Mouse (Mus musculus): Measurements from ENCODE around the gene Scnn1g. TPM values are rescaled to one million over a fixed set of nuclear protein-coding genes. Genes with fewer than 3 reads are reported as not detected.
A peak's percentile ranks its signal among the peaks of the same experiment; 100 is the strongest.

The Scnn1g gene
- polyA plus RNA-seq (2011; ENCODE audit: insufficient read length, low read depth, missing spikeins): not detected in 2 replicates

GRCm38 (mm10) chr7:121734171-121734831, at the start of gene Scnn1g:
TSS of gene Scnn1g (plus strand) at chr7:121734479.
- TF ChIP-seq POLR2A (IDR thresholded peaks at IDR 0.05; ENCODE audit: low read depth, low read length) (no peak), CTCF (IDR thresholded peaks at IDR 0.05; ENCODE audit: borderline replicate concordance, insufficient read depth, low read length) (peak; percentile 98)
- H3K27ac ChIP-seq (ENCODE audit: insufficient read depth, low read length): no peak within 1 kb of the TSS
- no peaks in the 10 kb centered on the region for H3K4me1 ChIP-seq (ENCODE audit: control insufficient read depth, insufficient read depth, low read length)
- H3K4me3 ChIP-seq (ENCODE audit: insufficient read depth, low read length): peak within 1 kb of the TSS; percentile 9; the same call in 1 of the 2 replicates

DNA sequence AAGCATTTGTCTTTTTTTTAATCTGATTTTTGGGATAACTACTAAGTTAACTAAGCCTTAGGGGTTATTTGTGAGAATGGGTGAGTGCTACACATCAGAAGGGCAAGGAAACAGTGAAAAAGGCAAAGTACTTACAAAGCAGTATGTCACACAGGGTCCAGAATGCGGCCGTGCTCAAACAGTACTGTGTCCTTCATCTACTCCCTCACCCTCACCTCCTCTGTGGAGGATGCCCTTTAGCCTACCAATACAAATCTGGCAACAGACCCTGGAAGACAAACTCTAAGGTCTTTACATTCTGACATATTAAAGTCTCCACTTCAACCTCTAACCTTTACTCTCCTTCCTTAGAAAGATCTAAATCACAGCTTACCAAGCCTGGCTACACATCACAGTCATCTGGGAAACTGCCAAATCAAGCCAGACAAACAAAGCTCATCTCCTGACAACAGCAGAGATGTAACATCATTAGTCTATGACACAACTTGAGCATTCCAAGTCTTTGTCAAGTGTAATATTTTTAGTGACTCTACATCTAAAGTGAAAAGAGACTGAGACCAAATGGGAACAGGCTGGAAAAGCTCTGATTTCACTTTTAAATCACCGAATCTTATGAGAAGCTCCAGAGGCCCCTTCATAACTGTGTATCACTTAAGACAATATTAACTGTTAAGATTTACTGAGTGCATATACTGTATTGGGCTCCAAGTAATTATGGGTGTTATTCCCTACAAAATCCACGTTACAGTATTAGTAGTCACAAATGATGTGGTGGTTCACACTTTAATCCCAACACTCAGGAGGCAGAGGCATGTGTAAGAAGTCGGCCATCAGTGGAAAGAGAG, 48.9 kb upstream of the Scnn1g start:
- H3K4me1 ChIP-seq (ENCODE audit: control insufficient read depth, insufficient read depth, low read length): no peaks in the 10 kb centered on the region
- no peak overlapping the region for H3K4me3 ChIP-seq (ENCODE audit: insufficient read depth, low read length)
- no peak overlapping the region for H3K27ac ChIP-seq (ENCODE audit: insufficient read depth, low read length)
- TF ChIP-seq CTCF (IDR thresholded peaks at IDR 0.05; ENCODE audit: borderline replicate concordance, insufficient read depth, low read length): no peak
- no peak for TF ChIP-seq POLR2A (IDR thresholded peaks at IDR 0.05; ENCODE audit: low read depth, low read length)

DNA sequence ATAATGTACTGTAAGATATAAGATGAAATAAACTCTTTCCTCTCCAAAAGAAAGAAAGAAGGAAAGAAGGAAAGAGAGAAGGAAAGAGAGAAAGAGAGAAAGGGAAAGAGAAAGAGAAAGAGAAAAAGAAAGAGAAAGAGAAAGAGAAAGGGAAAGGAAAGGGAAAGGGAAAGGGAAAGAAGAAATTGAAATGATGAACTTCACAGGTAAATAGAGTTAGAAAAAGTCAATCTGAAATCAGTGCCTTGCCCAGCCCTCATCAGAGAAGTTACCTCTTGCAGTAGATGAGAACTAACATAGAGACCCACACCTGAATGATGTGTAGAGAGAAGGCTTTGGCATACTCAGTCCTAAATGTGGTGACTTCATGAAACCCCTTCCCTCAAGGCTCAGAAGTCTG, 44.9 kb upstream of the Scnn1g start:
- Histone ChIP-seq H3K4me1 (ENCODE audit: control insufficient read depth, insufficient read depth, low read length) (no peaks in the 10 kb centered on the region), H3K27ac (ENCODE audit: insufficient read depth, low read length) (no peak overlapping the region), H3K4me3 (ENCODE audit: insufficient read depth, low read length) (no peak overlapping the region)
- TF ChIP-seq POLR2A (IDR thresholded peaks at IDR 0.05; ENCODE audit: low read depth, low read length): no peak
- no peak for TF ChIP-seq CTCF (IDR thresholded peaks at IDR 0.05; ENCODE audit: borderline replicate concordance, insufficient read depth, low read length)

GRCm38 (mm10) chr7:121691803-121692202, 42.5 kb upstream of the Scnn1g start:
- H3K4me3 ChIP-seq (ENCODE audit: insufficient read depth, low read length): no peak overlapping the region
- TF ChIP-seq CTCF (IDR thresholded peaks at IDR 0.05; ENCODE audit: borderline replicate concordance, insufficient read depth, low read length) (no peak), POLR2A (IDR thresholded peaks at IDR 0.05; ENCODE audit: low read depth, low read length) (no peak)
- H3K4me1 ChIP-seq (ENCODE audit: control insufficient read depth, insufficient read depth, low read length): no peaks in the 10 kb centered on the region
- H3K27ac ChIP-seq (ENCODE audit: insufficient read depth, low read length): no peak overlapping the region

- Histone ChIP-seq H3K4me1 (ENCODE audit: control insufficient read depth, insufficient read depth, low read length) (peaks cover 7% of the 10 kb centered on the region), H3K27ac (ENCODE audit: insufficient read depth, low read length) (no peak overlapping the region), H3K4me3 (ENCODE audit: insufficient read depth, low read length) (no peak overlapping the region)
- TF ChIP-seq CTCF (IDR thresholded peaks at IDR 0.05; ENCODE audit: borderline replicate concordance, insufficient read depth, low read length): no peak
- TF ChIP-seq POLR2A (IDR thresholded peaks at IDR 0.05; ENCODE audit: low read depth, low read length): no peak
Measured at GRCm38 (mm10) chr7:121697170-121697569, 37.1 kb upstream of the Scnn1g start.

DNA sequence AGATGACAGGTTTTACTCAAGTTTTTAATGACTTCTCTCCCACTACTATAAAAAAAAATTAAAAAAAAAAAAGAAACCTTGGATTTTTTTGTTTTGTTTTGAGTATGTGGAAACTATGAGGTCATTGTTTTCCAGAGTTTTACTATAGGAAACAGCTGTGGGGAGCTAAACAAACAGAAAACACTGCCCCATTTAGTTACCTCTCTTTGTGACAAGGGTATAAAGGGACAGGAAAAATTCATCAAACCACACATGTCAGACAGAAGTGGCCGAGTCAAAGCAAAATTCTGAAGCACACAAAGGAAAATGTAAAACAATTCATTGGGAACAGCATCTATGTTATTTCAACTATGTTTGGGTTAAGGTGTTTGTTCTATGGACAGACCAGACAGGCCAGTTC, 36.7 kb upstream of the Scnn1g start:
- TF ChIP-seq POLR2A (IDR thresholded peaks at IDR 0.05; ENCODE audit: low read depth, low read length): no peak
- no peak for TF ChIP-seq CTCF (IDR thresholded peaks at IDR 0.05; ENCODE audit: borderline replicate concordance, insufficient read depth, low read length)
- Histone ChIP-seq H3K4me3 (ENCODE audit: insufficient read depth, low read length) (no peak overlapping the region), H3K4me1 (ENCODE audit: control insufficient read depth, insufficient read depth, low read length) (peaks cover 7% of the 10 kb centered on the region), H3K27ac (ENCODE audit: insufficient read depth, low read length) (no peak overlapping the region)

- Histone ChIP-seq H3K4me1 (ENCODE audit: control insufficient read depth, insufficient read depth, low read length) (peaks cover 10% of the 10 kb centered on the region), H3K4me3 (ENCODE audit: insufficient read depth, low read length) (no peak overlapping the region)
- TF ChIP-seq POLR2A (IDR thresholded peaks at IDR 0.05; ENCODE audit: low read depth, low read length) (no peak), CTCF (IDR thresholded peaks at IDR 0.05; ENCODE audit: borderline replicate concordance, insufficient read depth, low read length) (no peak)
Measured at GRCm38 (mm10) chr7:121699218-121699617, 35.1 kb upstream of the Scnn1g start.

DNA sequence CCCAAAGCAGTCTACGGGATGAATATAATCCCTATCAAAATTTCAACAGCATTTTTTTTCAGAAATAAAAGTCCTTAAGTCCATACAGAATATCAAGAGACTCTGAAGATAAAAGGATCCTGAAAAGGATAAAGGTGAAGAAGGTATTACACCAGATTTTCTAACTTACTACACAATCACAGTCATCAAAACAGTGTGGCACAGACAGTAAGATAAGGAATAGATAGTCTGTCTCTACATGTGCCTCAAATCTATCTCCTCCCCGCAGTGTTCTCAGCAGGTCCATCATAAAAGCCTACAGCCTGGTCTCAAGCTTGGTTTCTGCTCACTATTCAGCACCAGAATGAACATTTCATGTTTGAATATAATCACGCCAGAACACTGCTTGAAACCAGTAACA, 33.8 kb upstream of the Scnn1g start:
- Histone ChIP-seq H3K27ac (ENCODE audit: insufficient read depth, low read length) (no peak overlapping the region), H3K4me3 (ENCODE audit: insufficient read depth, low read length) (no peak overlapping the region), H3K4me1 (ENCODE audit: control insufficient read depth, insufficient read depth, low read length) (peaks cover 10% of the 10 kb centered on the region)
- no peak for TF ChIP-seq CTCF (IDR thresholded peaks at IDR 0.05; ENCODE audit: borderline replicate concordance, insufficient read depth, low read length)

More at GRCm38 (mm10) chr7:121699218-121699617, 35.1 kb upstream of the Scnn1g start:
- H3K27ac ChIP-seq (ENCODE audit: insufficient read depth, low read length): no peak overlapping the region

DNA sequence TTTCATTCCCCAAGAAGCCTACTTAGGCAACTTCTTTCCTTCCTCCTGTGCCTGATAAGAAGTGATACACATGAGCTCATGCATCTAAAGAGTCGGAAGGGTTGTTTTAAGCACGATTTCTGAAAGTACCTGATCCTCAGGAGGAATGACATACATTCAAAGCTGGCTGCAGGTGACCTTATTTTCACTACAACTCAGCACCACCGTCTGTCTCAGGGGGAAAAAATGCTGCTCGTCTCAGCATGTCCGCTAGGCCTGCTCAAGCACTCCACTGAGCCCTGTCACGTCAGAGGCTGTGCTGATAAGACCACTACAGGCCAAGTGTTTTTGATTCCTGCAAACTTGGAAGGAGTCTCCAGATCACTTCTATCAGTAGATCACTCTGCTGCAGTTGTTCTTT, 32.3 kb upstream of the Scnn1g start:
- Histone ChIP-seq H3K4me3 (ENCODE audit: insufficient read depth, low read length) (no peak overlapping the region), H3K27ac (ENCODE audit: insufficient read depth, low read length) (no peak overlapping the region), H3K4me1 (ENCODE audit: control insufficient read depth, insufficient read depth, low read length) (peaks cover 12% of the 10 kb centered on the region)
- TF ChIP-seq CTCF (IDR thresholded peaks at IDR 0.05; ENCODE audit: borderline replicate concordance, insufficient read depth, low read length) (no peak), POLR2A (IDR thresholded peaks at IDR 0.05; ENCODE audit: low read depth, low read length) (no peak)

- TF ChIP-seq POLR2A (IDR thresholded peaks at IDR 0.05; ENCODE audit: low read depth, low read length): no peak
- TF ChIP-seq CTCF (IDR thresholded peaks at IDR 0.05; ENCODE audit: borderline replicate concordance, insufficient read depth, low read length): no peak
- H3K4me1 ChIP-seq (ENCODE audit: control insufficient read depth, insufficient read depth, low read length): peaks cover 8% of the 10 kb centered on the region
- H3K27ac ChIP-seq (ENCODE audit: insufficient read depth, low read length): no peak overlapping the region
- peak overlapping the region; percentile 73; the same call in 1 of the 2 replicates for H3K4me3 ChIP-seq (ENCODE audit: insufficient read depth, low read length)
Measured at GRCm38 (mm10) chr7:121705051-121705450, 29.2 kb upstream of the Scnn1g start.
